Mouse (Mus musculus): ENCODE results near the gene Unc93a2.
"Not testable (repeated sequence)": the region's sequence is repeated elsewhere in the genome, so short reads cannot be mapped to it uniquely, and the experiment has no call there.

The Unc93a2 gene

DNA sequence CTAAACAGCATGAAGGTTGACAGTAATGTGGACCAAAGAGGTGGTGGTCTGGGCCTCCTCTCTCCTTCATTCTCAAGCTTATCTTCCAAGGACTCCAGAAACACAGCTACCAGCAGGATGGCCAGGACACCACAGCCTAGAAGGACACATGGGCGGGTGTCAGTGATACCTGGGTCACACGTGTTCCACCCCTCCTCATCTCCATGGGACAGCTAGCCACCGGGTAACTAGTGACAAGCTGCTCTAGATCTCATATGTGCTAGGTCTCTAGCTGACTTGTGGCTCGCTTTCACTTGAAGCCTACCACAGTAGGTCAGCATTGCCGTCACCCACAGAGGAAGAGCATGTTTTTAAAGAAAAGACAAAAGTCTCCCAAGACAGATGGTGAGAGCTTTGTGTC is 13.4 kb downstream of the Unc93a2 start, which contains the start of gene Gm49630:
Gene Gm49630 (minus strand): TSS at position 101 of the 400 bp plus-strand sequence.
- DNase-seq (ENCODE audit: low spot score in 2 of 2) = not testable (repeated sequence)

DNA sequence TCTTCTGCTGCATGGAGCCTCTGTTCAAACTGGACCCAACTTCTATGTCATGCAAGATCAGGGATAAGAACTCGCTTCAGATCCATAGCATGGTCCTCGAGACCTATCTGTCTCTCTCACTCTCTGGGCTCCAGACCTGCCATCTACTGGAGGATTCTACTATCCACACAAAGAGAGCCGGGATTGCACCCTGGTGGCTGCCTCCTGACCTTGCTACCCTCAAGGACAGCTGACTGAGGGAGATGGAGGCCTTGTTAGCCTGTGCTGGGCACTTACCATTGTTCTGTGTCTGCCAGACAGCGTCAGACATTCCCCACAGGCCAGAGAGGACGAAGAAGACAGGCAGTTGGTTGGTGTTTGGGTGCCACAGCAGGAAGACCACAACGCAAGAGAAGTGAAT is 15.9 kb downstream of the Unc93a2 start:
- not testable (repeated sequence) for DNase-seq (ENCODE audit: low spot score in 2 of 2)

DNA sequence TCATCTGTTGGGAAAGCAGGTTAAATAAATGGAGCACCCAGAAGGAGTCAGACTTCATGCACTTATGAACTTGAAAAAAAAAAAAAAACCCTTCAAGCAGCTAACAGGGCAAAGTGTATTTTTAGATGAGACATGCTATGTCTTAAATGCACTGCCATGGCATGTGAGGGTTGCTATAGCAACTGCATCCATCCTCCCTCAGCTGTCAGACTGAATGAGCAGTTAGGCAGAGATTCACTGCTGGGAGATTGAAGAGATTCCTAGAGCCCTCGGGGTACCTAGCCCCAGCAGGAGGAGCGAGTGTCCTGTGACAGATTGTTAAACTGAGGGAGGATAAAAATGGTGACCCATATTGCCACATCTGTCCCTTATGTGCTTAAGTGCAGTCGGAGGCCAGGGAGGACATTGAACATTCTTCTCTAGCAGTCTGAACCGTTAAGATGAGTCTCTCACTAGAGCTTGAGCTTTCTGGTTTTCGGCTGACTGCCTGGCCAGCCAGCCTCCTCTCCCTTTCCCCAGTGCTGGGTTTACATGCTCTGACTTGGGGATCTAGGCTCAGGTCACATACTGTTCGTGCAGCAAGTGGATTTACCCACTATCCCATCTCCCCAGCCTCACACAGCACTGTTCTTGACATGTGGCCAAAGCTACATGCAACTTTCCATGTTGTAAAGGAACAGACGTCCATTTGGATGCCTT is 18.4 kb downstream of the Unc93a2 start:
- not testable (repeated sequence) for DNase-seq (ENCODE audit: low spot score in 2 of 2)

DNA sequence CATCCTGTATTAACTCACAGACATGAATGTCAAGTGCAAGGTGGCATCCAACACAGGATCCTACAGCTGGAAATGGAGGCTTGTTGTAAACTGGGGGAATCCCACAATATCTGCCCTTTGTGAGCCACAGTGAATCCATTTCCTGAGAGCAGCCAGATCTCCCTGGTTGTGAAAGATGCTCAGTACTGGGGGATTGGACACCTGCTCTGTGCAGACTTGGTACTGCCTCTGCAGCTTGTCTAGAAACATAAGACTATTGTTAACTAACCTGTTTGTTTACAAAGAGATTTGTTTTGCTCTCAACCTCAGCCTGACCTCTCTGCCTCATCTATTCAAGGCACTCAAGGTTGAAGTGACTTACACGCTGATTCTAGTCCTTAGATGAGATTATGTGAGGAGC is 19.0 kb downstream of the Unc93a2 start:
- DNase-seq (ENCODE audit: low spot score in 2 of 2) = not testable (repeated sequence)

DNA sequence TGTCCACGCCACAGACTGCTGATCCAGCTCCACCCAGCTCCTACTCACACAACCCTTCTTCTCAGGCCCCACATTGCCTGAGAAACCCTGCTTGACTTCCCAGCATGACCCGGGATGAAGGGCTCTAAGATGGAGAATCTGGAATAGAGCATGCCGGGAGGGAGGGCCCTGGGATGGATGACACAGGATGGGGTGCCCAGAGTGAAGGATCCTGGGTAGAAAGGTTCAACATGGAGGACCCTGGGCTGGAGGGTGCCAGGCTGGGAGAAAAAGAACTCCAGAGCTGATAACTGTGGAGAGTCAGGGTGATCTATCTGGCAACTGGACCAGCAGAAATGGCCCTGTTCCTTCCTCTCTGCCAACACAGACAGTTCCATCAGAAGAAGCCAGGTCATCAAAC is 19.6 kb downstream of the Unc93a2 start:
- not testable (repeated sequence) for DNase-seq (ENCODE audit: low spot score in 2 of 2)

DNA sequence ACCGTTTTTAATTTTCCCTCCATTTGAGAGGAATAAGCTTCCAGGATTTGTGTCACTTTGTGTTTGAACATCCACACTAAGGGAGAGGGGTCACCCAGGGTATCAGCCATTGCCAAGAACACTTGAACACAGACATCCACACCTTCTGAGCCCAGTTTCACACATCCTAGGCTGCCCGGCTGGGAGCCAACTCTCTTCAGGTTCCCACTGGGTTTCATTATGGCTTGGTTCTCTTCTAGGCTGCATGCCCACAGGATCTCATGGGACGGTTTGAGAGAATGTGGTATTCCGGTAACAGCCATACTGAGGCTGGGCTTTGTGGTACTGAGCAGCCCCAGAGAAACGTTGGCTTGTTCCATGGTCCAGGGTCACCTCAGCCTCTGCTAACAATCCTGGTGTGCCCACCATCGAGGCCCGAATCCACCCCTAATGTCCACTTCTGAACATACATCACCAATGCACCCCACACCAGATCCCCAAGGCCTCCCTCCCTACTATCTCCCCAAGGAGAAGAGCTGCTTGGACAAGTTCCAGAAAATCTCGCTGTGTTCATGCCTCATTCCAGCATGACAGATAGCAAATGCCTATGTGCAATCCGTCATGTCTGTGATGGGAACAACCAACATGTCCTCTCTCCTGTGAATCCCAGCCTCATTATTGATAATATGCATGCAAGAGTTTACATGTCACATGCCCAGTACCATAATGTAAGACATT is 24.4 kb downstream of the Unc93a2 start:
- DNase-seq (ENCODE audit: low spot score in 2 of 2) = not testable (repeated sequence)

DNA sequence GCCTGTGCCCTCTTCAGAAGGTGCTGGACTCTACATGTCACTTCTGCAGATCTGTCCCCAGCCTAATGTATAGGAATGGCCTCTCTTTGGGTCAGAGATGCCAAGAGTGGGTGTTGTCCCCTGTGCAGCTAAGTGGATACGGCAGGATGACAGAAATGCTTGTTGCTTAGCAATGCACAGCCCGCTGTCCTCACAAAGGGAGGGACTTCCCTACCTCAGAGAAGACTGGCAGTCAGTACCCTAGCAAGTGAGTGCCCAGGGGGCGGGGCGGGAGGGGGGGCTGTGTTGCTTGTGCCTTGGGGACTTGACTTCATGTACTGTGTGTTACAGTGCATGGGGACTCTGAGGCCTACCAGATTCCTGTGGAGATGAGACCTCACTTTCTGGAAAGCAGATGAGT is 25.5 kb downstream of the Unc93a2 start:
- DNase-seq (ENCODE audit: low spot score in 2 of 2) = not testable (repeated sequence)

DNA sequence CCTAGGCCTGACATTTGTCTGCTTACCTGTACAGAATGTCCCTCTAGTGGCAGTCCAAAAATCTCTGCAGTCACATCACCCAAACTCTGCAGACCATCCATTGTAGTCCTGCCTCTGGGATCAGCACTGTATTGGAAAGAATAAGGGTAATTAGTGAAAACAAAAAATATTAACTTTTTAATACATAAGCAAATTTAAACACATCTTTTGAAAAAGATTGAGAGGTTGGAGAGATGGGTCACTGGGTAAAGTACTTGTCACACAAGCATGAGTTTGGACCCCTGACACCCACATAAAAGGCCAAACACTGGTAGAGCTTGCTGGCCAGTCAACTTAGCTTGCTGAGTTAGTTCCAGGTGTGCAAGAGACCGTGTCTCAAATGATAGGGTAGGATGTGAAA is 32.7 kb downstream of the Unc93a2 start, which contains the start of gene Ttll2:
Gene Ttll2 (minus strand): TSS at position 101 of the 400 bp plus-strand sequence.
- DNase-seq (ENCODE audit: low spot score in 2 of 2) = not testable (repeated sequence)

DNA sequence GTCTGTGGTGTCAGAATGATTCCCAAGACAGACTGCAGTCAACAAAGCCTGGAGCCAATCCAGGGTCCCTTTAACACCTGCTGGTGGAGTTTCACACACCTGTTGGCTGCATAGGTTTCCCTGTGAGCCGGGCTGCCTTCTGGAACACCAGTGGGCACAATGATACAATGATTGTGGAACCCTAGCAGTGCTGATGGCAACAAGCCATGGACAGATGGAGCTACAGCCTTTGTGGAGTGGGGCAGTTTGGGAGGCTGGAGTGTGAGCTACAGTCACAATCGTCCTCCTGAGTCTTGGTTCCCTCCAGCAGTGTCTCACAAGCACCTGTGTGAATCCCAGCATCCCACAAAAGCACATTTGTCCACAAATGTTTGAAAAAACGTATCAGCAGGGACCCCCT is 36.5 kb downstream of the Unc93a2 start:
- DNase-seq (ENCODE audit: low spot score in 2 of 2) = not testable (repeated sequence)

DNA sequence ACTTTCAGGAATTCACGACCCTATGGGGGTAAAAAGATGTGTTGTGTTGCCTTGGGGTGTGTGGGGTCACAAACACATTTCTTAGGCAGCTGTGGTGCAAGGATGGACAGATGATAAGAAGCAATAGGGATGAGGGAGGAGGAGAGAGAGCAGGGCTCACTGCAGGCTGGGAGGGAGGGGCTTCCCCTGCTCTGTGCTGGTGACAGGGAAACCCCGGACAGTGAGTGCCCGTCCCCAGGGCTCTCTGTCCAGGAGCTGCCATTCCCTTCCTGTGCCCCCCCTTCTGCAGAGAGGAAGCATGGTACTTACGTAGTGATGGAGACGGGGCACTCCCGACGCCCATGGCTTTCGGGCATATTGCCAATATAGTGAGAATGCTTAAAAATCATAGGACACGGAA is 47.9 kb downstream of the Unc93a2 start:
- not testable (repeated sequence) for DNase-seq (ENCODE audit: low spot score in 2 of 2)

DNA sequence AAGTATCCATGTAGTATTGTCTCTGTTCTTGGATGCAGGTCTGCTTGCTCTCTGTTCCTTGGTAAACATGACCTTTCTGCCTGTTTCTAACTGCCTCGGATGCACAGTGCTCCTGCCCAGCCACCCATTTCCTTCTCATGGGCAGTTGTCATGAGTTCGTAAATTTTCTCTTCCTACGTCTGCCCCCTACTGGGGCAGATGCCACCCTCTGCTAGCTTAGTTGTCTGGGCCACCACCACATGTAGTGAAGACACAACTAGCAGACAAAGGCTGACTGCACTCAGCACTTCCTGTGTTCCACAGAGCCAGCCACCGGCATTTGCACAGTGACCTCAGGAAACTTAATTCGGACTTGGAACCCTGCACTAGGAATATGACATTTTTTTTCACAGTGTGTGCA is 52.5 kb downstream of the Unc93a2 start:
- DNase-seq (ENCODE audit: low spot score in 2 of 2) = not testable (repeated sequence)

DNA sequence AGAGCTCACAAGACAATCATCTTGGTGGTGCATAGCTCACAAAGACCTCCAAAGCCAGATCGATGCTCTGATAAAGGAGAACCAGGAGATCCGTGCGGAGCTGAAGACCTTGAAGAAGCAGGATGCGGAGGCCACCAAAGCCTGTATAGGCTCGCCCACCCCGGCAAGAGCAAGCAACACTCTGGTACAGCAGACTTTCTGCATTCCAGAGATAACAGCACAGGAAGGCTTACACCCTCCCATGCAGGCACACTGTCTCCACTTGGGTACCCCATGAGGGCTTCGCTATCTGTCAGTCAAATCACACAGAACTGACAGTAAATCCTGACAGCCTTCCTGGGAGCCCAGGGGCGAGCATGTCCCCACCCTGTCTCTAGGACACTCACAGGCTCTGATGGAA is 58.8 kb downstream of the Unc93a2 start:
- not testable (repeated sequence) for DNase-seq (ENCODE audit: low spot score in 2 of 2)

DNA sequence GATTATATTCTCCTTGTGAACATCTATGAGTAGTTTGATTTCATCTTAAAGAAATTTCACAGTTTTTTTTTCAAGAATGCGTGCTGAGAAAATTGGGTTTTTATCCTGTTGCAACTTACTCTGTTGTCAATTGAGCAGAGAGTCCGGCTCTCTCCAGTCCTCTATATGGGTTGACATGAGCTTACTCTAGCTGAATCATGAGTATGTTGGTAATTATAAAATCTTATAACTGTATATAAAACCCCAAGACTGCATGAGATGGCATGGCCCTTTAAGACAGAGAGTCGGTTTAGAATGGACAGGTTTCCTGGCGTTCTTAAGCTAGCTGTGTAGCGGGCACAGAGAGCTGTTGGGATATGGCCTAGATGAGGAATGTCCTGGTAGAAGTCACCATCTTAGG is 60.9 kb downstream of the Unc93a2 start, which contains the start of gene Tcp10a:
Gene Tcp10a (plus strand): TSS at position 301 of the 400 bp plus-strand sequence.
- DNase-seq (ENCODE audit: low spot score in 2 of 2) = not testable (repeated sequence)

DNA sequence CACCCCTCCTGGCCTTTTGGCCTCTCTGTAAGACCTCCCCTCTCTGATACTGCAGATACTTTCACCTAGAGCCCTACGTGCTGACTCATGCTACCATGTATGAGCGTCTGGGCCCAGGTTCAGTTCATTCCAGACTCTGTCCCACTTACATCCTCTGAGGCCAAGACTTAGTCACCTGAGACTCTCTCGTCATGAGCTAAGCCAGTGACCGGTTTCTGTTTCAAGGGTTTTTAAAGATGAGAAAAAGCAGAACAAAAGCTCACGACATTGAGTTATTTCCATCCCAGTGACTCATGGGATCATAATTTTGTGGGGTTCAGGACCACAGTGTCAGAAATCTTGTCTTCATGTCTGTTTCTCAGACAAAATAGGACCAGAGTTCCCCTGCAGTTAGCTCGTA is 65.5 kb downstream of the Unc93a2 start:
- DNase-seq (ENCODE audit: low spot score in 2 of 2) = peak in 1 of 2 experiments; percentile 2

DNA sequence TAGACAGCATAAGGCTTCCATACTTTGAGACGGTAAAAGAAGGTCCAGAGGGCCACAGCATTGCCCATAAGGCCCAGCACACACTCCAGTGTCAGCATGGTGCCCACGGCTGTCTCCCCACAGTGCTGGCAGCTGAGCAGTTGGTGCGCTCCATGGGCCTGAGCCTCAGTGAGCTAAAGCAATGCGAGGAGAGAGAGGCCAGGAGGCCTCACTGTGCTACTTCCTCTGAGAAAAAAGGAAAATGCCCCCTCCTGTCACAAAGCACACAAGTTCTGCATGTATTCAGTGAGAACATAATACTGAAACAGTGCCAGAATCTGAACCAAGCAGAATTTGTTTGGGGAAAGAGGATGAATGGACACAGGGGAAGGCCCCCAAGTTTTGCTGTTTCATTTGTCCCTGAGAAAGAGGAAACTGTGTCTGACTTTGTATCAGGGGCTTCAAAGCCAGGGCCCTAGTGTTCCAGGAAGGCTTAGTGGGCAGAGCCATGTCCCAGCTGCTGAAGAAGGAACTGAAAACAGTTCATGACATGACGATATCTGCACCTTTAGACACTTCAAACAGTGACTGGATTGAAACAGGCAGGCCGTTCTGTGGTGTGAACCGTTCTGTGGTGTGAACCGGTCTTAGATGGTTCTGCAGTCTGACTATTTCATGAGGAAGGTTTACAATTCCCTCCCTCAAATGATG is 69.4 kb downstream of the Unc93a2 start:
- DNase-seq (ENCODE audit: low spot score in 2 of 2) = not testable (repeated sequence)

Measured in natural killer cell, adult 2 months (primary cell).